Mouse (Mus musculus) heart, postnatal 14 days (tissue): ENCODE data around the gene Pcdh15. TPM values are rescaled to one million over a fixed set of nuclear protein-coding genes. Genes with fewer than 3 reads are reported as not detected.

Experiments
- DNase-seq, 2 experiments: peaks; one replicate each; pipeline ENCODE4 v3.0.0; 2021 to 2022
- intact Hi-C: fragments of 180-260 bp; cut with DNase I; formaldehyde crosslinking; loops from one replicate; pipeline ENCODE4 v1.15.1; 2025
- total RNA-seq, 2 experiments: library from RNA; stranded (reverse); gene quantifications; 2 replicates each; pipeline ENCODE4 v1.2.3; 2021

Pcdh15 gene
- total RNA-seq, 2 experiments from 2014 or later, result 0.33 to 0.46 TPM

DNA sequence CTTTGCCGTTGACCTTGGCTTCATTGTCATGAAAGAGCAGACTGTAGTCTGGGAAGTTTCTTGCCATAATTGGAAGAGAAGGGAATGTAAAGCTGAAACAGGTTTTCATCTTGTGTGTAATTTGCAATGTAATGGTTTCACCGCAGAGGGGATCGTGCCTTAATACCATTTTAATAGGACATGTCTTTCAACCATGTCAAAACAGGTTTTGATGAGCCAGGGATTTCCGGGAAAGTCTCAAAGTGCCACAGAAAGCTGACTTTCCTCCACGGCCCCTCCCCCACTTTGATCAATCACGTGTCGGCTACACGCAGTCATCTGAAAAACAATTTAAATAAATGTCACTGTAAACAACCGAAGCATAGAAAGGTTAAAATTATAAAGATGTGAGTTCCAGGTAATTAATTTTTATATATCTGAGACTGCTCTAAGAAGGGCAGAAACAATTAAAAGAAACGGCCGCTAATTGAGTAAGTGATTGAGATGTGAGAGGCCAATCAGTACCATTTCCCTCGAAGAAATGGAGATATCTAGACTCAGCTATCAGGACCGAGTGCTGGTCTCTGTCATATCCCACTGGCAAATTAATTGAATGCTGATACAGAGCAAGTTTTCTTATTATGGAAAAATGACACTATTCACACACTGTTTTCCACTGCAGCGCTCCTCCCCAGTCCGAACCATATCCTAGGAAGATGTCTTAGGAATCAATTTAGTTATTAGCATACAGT, 1158.7 kb downstream of the Pcdh15 start:
- intact Hi-C loops, result no loop called here
- DNase-seq, result no peak

GRCm38 (mm10) chr10:74258639-74259038, 1159.5 kb downstream of the Pcdh15 start:
- no peak for DNase-seq
- intact Hi-C loops, result no loop called here

- intact Hi-C loops, result no loop called here
- DNase-seq, result no peak
Observed at GRCm38 (mm10) chr10:74269637-74270269, 1170.6 kb downstream of the Pcdh15 start.

DNA sequence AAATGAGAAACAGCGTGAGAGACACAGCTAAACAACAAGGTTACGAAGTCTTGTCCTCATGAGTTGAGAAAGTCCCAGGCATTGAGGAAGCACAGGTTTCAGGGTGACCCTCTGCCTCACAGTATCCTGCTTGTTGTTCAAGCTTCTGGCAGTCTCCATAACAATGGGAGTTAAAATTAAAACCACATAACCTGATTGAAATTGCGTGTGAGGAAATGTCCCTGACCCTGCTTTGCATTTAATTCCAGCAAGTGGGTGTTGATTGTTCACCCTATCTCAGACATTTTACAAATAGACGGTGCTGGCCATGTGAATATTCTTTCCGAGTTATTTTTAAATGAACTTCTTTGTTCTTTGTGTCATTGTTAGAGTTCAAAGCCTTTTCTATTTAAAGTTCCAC, 1171.8 kb downstream of the Pcdh15 start:
- intact Hi-C loops, result no loop called here
- no peak for DNase-seq

DNA sequence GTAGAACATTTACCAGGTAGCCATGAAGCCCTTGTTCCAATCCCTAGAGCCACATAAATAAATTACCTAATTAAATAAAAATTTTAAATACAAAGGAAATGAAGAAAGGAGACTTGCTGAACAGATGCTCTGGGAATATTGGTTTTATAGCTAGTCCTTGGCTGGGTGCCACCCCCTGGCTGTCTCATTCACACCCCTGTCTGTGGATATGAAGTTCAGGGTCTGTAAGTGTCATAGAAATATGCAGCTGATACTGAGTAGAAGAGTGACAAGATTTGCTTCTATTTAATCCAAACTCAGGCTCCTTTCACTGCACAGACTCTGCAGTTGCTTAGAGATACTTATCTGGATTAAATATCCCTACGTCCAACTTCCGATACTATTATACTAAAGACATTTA, 1205.0 kb downstream of the Pcdh15 start:
- intact Hi-C loops, result no loop called here
- no peak for DNase-seq

DNA sequence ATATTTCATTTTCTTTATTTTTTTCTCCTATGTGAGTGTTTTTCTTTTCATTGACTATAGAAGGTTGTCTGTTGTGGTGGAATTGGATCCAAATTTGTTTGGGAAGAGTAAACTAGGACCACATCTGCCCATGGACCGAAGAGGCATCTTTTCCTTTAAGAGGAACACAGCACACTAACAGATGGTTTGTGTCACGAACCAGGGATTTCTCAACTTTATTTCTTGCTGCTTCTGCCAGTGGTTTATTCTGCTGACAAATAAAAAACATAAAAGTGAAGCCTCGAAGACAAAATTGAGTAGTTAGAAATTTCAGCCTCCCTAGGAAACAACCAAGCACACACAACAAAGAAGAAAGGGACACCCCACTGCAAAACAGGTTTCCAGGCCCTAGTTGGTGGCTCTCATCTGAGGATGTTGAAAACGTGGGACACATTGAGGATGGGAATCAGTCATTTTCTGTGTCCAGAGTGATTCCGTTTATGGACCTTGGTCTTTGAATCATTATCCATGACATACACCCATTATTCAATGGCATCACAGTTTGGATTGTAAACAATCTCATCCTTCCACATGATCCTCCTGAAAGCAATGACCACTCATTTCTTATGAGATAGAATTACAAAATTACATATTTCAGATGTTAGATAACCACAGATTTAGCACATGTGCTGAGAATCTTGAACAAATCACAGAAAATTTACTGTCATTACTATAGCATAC, 1206.5 kb downstream of the Pcdh15 start:
- intact Hi-C loops, result no loop called here

GRCm38 (mm10) chr10:74307035-74307434, 1207.9 kb downstream of the Pcdh15 start:
- intact Hi-C loops, result no loop called here
- DNase-seq, result no peak

More for the DNA sequence above, 1206.5 kb downstream of the Pcdh15 start:
- no peak for DNase-seq

DNA sequence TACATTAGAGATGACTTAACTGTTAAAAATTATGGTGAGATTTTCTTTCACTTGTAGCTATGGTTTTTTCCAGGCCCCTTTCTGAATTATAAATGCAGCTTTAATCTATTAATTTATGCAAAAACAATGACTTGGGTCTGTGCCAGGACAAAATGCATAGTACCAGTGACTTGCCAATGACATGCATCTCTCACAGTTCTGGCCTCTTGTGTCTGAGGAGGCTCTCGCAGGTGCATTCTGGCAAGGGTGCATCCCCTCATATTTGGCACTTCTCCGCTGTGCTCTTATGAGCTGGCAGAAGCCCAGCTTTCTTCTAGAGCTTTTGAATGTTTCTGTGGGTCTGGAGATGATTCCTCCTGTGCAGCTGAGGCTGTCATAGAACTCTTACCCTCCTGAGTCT, 1216.9 kb downstream of the Pcdh15 start:
- intact Hi-C loops, result no loop called here
- DNase-seq, result no peak

GRCm38 (mm10) chr10:74335412-74335811, 1236.3 kb downstream of the Pcdh15 start:
- no peak for DNase-seq
- intact Hi-C loops, result no loop called here

DNA sequence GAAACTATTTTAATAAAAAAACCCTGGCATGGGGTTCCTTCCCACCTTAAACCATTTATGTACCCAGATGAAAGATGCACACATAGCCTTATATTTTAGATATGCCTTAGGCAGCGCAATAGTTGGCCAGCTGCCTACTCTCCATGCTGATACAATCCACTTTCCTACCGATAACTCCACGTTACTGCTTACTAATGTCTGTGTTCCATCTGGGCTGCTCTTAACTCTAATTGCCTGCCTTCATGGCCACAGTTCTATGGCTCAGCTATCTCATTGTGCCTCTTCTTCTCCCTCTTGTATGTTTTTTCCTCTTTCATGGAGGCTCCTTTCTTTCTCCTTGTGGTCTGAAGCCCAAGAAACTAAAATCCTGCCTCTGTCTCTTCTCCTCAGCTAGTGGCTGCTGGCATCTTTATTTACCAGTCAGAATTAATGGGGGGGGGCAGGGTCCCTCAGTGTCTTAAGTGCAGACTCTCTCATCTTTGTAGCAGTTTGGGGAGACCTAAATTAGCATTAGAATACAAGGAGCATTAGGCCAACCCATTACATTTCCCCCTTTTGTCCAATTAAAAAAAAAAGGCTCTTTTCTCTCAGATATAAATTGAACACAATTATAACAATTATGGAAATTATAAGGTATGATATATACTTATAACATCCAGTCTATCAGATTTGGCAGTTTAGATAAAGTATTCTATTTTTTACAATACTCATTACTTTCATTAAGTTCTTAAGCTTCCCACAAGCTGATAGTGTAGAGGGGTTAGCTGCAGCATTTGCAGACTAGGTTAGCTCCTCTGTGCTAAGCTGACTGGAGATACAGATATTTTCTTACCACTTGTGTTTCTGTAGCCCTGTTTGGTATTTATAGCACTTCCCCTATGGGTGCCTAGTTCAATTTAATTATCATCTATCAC, 1240.4 kb downstream of the Pcdh15 start:
- intact Hi-C loops, result no loop called here
- no peak for DNase-seq

GRCm38 (mm10) chr10:74359526-74359925, 1260.4 kb downstream of the Pcdh15 start:
- intact Hi-C loops, result no loop called here
- DNase-seq, result no peak

DNA sequence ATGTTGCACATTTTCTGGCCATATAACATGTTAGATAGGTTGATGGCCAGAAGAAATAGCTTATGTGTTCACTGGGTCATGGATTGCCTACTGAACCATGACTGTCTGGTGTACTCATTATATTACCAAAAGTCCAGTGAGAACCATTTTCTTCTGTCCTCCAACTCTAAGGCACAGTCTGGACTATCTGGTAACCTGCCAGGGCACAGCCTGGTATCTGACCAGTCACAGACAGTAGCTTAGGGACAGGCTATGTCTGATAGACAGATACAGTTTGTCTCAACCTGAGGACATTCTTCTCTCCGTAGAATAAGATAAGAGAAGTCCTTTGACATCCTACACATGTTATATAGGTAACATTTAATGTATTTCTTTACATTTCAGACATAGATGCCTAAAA, 1279.6 kb downstream of the Pcdh15 start:
- intact Hi-C loops, result no loop called here
- DNase-seq, result no peak

DNA sequence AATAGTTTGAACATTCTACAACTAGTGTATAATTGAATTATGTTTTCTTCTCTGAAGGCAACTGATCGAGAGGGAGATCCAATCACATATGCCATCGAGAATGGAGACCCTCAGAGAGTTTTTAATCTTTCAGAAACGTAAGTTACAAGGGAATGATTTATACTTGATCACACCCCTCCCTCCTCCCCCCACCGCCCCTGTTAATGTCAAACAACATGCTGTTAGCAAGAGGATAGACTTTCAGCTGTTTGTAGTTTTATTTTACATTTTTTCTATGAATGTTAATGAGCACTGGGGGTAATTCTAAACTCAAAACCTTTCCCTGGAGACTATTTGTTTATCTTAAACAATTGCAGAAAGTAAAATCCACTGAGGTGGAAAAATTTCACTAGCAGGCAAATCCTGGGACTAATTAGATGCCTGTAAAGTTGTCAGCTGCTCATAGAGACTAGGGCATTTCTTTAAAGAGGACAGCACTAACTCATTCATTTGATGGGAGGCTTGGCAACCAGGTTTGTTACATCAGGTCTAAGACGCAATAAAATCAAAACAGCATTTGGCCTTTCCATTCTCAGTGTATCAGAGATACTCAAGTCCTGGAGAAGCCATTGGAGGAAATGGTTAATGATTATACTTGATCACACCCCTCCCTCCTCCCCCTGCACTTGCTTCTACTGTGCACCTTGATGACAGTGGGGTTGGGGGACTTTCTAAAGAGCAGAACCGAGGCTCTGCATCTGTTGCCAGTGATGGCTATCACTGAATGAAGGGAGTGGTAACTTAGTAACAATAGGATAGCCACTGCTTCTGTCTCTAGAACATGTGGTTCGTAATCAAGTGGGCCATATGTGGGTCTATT, 1280.4 kb downstream of the Pcdh15 start:
- intact Hi-C loops, result no loop called here
- no peak for DNase-seq

- intact Hi-C loops, result no loop called here
- no peak for DNase-seq
Observed at GRCm38 (mm10) chr10:74387538-74388499, 1288.7 kb downstream of the Pcdh15 start.

- no peak for DNase-seq
- intact Hi-C loops, result no loop called here
Observed at GRCm38 (mm10) chr10:74403111-74403510, 1304.0 kb downstream of the Pcdh15 start.

- intact Hi-C loops, result no loop called here
- DNase-seq, result no peak
Observed at GRCm38 (mm10) chr10:74414021-74414420, 1314.9 kb downstream of the Pcdh15 start.

DNA sequence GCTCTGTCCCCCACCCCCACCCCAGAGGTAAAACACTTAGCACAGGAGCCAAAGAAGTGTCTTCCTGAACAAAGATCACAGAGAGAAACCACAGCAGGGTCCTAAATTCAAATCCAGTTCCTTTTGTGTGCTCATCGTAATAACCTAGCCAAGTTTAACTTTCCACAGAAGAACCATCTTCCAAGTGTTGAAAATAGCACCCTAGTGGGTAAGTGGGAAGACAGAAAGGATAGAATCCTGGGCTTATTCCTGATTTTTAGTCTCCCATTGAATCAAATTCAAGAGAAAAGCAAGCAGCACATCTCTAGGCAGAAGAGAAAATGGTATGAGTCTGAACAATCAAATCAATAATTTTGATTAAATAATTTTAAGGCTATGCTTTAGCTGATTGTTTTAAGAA, 1315.8 kb downstream of the Pcdh15 start:
- intact Hi-C loops, result no loop called here
- no peak for DNase-seq

DNA sequence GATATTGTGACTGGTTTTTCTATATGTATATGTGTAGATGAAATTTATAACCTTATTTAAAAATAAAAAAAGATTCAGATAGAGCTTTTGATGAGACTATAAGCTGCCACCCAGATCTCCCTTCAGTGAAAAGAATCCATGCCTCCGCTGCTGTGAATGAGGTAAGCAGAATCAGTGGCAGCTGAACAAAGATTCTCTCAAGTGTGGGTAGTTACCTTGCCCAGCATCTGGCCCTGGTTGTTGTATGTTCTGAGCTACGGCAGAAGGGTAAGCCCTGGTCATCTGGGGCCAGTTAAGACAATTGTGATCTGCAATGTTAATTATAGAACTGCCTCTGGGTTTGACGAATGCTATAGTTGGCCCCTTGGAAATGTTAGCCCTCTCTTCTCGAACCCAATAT, 1316.2 kb downstream of the Pcdh15 start:
- intact Hi-C loops, result no loop called here
- no peak for DNase-seq

DNA sequence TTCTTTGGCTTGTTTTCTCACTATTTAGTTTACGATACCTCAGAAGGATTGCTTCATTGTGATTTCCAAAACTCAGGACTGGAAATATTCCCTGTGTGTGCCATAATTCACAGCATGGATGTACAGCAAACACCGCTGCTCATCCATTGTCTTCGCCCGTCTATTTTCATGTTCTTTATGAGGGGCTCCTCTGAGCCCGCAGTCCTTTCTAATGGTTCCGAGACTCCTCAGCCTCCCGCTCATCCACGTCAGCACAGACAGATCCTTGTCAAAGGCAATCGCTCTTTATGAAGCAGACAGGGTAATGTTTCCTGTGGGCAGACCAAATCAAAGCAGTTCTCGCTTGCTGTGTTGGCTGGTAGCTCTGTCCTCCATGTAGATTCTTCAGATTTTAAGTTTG, 1316.8 kb downstream of the Pcdh15 start:
- DNase-seq, result no peak
- intact Hi-C loops, result no loop called here
